Mouse (Mus musculus): Measurements from ENCODE around the gene Lhfp.
"Not testable (repeated sequence)": the region's sequence is repeated elsewhere in the genome, so short reads cannot be mapped to it uniquely, and the experiment has no call there.

DNA sequence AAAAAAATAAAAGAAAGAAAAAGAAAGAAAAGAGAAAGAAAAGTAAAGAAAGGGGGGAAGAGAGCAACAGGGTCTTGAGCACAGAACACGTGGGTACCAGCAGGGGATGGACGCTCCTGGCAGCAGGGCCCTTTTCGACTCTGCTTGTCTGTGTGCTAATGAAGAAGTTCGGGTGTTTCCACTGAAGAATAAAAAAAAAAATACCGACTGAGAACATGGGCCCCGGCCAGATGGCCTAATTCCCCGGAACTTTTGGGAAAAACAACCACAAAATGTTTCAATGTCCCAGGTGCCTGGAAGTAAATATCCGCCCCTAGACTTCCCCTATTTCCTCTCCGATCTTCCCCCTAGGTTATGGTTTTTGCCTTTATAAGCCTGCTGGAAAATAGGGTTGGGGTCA lies 191.1 kb downstream of the Lhfp start:
- not testable (repeated sequence) for TF ChIP-seq FOSL1 (IDR thresholded peaks at IDR 0.05; ENCODE audit: insufficient read depth, low read length, poor library complexity, severe bottlenecking); CTCF (IDR thresholded peaks at IDR 0.05; ENCODE audit: control insufficient read depth, insufficient read depth, insufficient read length); USF1 (IDR thresholded peaks at IDR 0.05; ENCODE audit: low read depth)

All from C2C12 (cell line).